Mouse (Mus musculus) gastrocnemius, adult 18-20 months (tissue): ENCODE results near the gene Amz2. TPM values are rescaled to one million over a fixed set of nuclear protein-coding genes. Genes with fewer than 3 reads are reported as not detected.

ENCODE experiments used
- DNase-seq: peaks from one replicate; pipeline ENCODE4 v3.0.0; 2021; ENCODE audit warnings: low spot score
- long read RNA-seq, 2 experiments: library from polyadenylated mRNA; stranded (forward); transcript quantifications; one replicate each; pipeline ENCODE4 v2.0.0; 2021
- total RNA-seq, 2 experiments: library from RNA; stranded (reverse); gene quantifications; 2 replicates each; pipeline ENCODE4 v1.2.3; 2021

Amz2 gene
- 10 to 100 TPM; 68.8 to 72.7 TPM for total RNA-seq
- long read RNA-seq, experiment 1, transcript Amz2-202 (9 exons, 2,816 nt), result major isoform, 70 of 93 reads
- long read RNA-seq, experiment 1, partial matches to known transcripts, result 8 of 93 reads
- long read RNA-seq, experiment 1, other reads (novel, unspliced or antisense), result 11 of 93 reads
- long read RNA-seq, experiment 2, transcript Amz2-202 (9 exons, 2,816 nt), result major isoform, 50 of 72 reads
- long read RNA-seq, experiment 2, partial matches to known transcripts, result 3 of 72 reads
- long read RNA-seq, experiment 2, other reads (novel, unspliced or antisense), result 15 of 72 reads

DNA sequence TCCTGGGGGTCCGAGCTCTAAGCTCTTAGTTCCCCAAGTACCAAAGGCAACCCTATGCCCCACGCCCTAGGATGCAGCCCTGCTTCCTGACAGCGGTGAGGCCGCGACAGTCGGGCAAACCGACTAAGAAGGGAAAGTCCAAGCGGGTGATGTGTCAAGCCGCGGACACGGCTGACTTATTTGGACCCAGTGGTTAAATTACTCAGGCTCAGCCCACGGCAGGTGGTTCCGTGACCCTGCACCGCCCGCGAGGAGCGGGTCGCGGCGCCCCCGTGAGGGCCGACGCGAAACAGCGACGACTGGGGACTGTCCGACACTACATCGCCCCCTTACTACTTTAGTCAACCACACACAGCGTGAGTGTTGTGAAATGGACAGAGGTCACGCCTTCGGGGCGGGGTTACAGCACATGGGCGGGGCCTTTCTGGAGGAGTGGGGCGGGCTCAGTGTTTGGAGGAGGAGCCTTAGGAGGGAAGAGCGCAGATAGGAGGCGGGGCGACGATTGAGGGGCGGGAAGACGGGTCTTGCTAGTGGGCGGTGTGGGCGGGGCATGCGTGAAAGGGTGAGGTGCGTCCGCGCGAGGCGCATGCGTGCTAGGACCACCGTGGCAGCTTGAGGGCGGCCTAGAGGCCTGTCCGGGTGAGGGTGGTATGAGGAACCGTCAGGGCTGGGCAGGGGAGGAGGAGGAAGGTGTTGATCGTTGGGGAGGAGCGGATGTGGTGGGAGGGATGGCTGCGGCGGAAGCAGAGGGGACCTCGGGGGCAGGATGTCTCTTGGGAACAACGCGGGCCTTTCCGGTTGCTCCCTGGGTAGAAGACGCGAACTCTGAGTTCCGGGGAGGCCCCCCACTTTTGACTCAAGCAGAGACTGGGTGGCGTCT lies at the start of gene Amz2:
Gene Amz2 (plus strand): TSS at position 555 of the 880 bp plus-strand sequence.
- peak; percentile 100 for DNase-seq

DNA sequence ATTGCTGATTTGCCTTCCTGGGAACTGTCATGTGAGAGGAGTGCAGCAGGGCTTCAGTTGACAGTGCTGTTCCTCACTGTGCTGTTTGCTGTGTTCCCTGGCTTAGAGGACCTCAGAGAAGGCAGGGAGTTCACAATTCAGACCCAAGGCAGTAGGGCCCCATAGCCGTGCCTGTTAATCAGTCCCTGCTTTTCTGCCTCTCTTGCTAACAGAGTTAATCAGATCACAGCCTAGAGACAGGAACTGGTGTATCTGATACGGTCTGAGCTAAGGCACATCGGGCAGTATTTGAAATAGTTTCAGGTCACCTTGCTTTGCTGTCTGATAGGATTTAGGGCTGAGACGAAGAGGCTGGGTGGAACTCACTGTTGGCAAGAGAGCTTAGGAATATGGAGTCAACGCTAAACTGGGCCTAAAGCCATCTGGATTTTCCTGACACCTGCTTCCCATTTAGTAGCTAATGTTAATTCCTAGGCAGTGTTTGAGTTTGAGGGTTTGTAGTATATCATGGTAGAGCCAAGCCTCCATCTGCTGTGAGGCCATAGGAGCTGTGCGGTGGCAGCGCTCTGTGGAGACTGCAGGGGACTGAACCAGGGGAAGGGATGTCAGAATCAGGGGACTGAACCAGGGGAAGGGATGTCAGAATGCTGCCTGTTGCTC lies 49.1 kb upstream of the Amz2 start:
- no peak for DNase-seq

DNA sequence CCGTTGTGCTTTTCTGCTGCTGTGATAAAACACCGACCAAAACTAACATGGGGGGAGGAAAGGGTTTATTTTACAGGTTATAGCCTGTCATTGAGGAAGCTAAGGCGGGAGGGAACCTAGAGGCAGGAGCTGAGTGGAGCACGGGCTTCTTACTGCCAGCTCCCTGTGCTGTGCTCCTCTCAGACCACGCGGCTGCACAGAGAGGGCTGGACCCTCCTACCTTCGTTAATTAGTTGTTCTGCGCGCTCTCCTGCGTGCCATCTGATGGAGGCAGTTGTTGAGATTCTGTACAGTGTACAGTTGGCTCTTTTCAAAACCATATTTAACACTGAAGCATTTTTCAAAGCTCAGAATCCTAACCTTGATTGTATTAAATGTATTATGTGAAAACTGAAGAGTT lies 48.3 kb upstream of the Amz2 start:
- no peak for DNase-seq

DNA sequence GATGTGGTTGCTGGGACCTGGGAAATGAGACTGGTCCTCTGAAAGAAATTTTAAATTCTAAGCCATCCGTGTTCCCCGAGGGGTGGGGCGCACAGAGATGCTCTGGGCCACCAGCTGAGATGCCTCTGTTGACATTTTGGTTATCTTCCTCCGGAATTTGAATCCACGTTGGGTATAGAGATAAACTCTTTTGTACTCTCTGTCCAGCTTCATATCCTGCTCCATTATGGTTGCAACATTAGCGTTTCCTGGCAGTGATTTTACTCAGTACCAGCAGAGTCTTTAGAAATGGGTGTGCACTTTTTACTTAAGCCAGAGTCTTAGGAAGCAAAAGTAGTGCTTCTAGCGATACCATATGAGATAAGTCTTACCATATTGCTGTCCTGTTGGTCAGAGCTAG lies 47.7 kb upstream of the Amz2 start:
- DNase-seq, result no peak

DNA sequence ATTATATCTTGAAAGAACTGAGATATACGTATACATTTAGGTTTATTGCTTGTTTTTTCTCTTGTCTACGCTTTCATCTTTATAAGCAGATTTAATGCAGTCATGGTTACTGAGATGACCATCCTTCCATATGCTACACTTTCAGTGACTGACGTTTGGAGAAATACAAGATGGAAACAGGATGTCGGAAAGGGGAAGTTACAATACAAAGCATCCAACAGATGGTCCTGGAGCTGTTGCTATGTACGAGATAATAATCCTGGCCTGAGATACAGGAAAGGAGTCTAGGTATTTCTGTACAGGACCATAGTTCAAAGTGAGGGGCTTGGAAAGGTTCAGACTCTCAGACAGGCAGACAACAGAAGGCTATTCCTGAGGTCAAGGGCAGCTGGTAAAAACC lies 45.1 kb upstream of the Amz2 start:
- DNase-seq, result no peak

DNA sequence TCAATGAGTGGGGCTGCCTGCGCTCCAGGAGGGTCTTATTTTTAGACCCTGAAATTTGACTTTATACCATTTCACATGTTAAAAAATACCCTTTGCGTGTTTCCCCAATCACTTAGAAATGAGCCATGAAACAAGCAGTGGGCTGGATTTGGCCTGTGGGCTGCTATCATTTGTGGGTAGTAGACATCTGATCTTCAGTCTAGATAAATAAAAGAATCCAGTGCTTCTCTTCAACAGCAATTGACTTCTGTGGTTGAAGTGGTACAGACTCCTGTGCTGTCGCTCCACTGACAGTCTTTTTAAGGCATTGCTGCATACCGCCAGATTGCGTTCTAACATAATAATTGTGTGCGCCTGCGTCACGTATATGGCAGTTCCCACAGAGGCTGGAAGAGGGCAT lies 40.5 kb upstream of the Amz2 start:
- DNase-seq, result no peak

DNA sequence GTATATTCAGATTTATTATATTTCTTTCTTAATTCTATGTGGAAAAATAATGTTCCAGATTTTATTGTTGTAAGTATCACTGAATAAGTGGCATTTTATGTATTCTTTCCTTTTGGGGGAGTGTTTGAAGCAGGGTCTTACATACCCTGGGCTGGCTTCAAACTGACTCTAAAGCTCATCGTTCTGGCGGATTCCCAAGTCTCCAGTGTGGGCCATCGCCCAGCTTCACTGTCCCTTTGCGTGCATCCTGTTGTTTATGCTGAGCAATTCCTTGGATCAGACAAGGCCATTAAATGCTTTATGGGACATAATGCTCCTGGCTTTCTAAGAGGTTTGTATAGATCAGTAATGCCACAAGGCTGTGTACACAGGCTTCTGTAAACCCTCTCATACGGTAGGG lies 36.7 kb upstream of the Amz2 start:
- no peak for DNase-seq

DNA sequence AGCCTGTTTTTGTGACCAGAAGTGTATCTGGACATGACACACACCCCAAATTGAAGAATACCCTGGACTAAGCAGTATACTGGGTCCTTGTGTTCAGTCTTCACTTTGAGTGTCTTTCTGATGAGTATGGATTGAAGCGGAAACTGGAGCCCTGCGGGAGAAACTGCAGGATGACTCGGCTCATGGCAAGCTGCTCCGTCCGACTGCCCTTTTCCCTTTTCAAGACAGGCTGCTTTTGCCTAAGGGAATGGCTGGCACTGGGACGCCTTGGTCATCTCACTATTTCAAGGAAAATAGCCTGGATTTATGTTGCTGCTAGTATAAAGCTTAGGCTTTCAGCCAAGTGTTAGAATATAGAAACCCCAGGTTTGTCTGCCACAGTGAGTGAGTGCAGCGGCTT lies 34.5 kb upstream of the Amz2 start:
- no peak for DNase-seq

DNA sequence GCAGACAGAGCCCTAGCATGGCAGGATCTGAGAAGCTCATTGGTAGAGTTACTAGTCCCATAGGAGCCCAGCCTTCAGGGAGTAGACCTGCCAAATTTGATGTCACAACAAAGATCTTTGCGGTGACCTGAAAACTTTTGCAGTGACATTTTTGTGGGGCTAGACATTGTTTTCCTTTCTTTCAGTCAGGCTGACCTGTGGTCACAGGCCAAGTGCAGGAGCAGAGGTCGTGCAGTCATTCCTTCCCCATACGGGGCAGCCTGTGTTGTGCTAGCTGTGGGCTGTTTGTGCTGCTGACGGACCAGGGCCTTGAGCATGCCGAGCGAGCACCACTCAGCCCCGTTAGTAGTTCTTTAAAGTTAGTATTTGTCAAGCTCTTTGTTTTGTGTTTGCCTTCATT lies 34.0 kb upstream of the Amz2 start:
- DNase-seq, result no peak

DNA sequence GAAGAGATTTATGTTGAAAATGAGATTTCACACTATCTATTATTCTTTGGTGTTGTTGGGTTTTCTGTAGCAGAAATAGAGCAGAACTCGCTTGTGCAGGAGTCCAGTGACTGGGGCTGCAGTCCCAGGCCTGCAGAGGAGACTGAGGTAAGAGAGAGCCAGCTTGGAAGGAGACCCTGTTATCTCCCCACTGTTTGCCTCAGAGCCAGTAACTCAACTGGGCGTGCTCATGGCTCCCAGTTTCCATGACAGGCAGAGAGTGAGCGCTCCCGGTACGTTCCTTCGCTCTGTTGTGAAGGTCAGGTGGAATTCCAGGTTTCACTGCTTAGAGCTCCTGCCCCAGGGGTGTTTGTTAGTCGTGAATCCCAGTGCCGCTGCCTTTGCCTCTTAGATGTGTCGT lies 33.1 kb upstream of the Amz2 start:
- no peak for DNase-seq

DNA sequence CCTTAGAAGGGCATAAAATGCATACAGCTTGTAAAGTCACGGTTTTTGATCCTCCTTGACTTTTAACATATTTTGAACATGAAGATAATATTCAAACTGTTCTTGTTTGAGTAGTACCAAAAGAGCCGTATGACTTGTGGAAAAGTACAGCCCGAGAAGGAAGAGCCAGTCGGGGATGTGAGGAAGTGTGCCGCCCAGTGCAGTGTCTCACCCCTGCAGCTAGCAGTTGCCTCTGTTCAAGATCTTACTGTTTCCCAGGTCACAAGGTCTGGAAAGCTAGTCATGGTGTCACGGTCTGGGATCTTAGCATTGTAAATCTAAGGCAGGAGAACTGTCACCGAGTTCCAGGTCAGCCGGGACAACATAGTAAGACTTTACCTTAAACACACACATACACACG lies 31.0 kb upstream of the Amz2 start:
- no peak for DNase-seq

DNA sequence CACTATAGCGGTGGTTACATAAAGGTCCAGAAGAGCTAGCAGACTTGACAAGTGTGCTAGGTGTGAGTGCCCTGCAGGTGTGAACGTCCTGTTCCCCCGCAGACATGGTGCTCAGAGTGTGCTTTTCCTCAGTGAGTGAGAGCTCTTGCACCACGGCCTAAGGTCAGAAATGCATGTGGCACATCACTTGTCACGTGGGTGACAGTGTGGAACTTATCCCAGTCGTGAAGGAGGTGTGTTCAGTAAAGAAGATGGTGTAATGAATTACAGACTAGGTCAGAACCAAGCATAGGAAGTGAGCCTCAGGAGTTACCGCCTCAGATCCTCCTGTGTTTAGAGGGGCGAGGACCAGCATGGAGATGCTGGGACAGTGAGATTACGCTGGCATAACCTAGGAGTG lies 30.5 kb upstream of the Amz2 start:
- no peak for DNase-seq

DNA sequence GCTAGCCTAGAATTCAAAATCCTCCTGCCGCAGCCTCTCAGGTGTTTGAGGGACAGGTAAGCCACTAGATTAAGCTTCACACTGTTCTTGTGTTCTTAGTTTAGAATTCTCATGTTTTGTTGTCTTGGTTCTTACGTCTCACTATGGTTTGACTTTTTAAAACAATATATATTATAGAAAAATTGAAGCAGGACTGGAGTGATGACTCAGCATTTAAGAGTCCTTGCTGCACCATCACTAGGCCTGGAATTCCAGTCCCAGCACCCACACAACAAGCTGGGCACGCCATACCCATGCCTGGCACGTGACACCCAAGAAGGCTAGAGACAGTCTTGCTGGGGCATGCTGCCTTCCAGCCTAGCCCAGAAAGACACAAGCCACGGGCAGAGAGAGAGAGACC lies 19.3 kb upstream of the Amz2 start:
- DNase-seq, result no peak

DNA sequence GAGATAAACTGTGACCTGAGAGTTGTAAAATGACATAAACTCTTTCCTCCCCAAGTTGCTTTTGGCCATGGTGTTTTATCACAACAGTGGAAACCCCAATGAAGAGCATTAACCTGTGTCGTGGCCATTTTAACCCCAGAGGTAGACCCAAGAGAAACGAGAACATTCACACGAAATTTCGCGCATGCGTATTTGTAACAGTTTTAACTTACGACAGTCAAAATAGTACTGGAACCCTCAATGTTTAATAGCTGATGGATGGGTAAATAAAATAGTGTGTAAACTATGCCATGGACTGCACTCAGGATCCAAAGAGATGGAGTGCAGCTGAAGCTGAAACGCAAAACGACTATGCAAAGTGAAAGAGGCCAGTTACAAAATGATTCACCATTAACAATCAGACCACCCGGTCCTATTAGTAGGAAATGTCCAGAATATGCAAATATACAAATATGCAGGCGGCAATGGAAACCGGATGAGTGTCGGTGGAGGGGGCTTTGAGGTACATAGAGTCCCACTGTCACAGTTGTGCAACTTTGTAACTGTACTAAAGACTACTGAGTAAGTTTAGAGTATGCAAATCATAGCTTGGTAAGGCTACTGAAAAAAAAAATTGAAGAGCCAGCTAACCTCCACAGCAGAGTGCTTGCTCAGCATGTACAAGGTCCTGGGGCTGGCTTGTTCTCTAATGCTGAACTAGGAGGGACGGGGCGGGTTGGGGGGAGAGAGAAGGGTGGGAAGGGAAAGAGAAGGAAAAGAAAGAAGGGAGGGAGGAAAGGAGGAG lies 15.4 kb upstream of the Amz2 start:
- DNase-seq, result no peak

DNA sequence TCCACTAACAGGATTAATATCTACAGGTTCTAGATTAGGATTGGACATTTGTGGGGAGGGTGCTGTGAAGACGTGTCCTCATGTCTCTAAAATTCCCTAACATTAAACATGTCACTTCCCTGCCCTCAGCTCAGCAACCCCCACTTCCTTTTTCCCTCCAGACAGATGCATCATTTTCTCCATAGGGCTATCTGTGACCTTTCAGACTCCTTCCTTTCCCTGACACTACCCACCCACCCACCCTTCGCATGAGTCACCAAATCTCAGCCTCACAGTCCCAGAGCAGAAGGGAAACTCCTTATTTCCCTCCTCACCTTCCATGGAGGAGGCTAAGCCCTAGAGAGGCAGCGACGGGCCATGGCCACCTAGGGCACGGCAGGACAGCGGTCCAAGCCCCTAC lies 12.1 kb upstream of the Amz2 start, which contains the start of gene 9930022D16Rik:
Gene 9930022D16Rik (plus strand): TSS at position 301 of the 400 bp plus-strand sequence.
- DNase-seq, result no peak

DNA sequence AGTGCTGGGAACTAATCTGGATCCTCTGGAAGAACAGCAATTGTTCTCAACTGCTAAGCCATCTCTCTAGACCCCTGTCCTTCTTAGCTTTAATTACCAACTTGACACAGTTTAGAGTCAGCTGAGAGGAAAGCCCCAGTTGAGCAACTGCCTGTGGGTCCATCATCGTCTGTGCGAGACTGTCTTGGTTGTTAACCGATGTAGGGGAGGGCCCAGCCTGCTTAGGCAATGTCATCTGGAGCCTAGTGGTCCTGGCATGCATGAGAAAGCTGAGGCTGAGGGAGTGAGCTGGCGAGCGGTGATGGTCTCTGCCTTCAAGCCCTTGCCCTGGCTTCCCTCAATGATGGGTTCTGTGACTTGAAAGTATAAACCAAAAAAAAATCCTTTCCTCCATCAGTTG lies 10.9 kb upstream of the Amz2 start:
- no peak for DNase-seq

DNA sequence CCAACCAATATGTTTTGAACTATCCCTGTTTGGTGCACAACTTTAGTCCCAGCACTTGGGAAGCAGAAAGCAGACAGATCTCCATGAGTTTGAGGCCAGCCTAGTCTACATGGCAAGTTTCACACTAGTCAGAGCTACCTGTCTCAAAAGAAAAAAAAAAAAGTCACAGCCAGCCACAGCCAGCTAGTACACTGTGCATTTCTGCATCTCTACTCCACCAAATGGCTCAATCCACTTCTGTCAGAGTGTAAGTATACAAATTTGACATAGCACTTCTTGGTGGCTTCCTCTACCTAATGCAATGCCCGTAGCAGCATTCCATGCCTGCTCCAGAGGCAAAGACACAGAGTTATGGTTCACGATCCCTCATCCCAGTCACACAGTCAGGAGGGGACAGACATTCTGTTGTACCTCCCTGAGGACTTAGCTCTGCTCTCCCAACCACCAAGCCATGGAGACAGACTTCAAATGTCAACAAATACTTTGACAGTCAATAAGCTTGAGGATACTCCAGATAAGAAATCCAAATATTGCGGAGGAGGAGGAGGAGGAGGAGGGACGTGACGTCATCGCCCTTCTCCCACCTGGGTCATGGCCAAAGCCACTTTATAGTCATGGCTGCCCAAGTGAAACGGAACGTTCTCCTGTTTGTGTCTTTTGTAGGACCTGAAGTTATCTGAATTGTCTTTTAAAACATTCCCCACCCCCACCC lies 8.9 kb upstream of the Amz2 start:
- DNase-seq, result no peak

DNA sequence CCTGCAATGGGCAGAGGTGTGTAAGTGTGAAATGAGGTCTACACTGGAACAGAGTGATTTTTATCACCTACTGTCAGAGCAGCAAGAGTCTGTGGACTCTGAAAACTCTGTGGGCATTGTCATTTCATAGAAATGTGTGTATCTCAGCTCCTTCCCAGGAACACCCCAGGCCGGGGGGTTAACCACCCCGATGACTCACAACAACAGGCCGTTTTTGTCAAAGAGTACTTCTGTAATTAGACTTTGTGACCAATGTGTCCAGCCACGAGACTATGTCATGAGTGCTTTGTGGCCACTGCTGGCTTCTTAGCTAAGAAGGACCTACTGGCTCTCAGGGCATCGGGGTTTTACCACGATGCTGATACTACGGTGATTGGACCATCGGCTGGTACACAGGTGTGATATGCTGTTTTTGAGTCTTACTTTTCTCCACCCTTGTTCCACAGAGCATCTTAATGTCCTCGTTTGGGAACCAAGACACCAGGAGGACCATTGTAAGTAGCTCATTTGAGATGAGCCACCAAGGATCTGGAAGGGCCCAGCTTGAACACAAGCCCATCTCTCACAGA lies 8.2 kb upstream of the Amz2 start:
- DNase-seq, result no peak

DNA sequence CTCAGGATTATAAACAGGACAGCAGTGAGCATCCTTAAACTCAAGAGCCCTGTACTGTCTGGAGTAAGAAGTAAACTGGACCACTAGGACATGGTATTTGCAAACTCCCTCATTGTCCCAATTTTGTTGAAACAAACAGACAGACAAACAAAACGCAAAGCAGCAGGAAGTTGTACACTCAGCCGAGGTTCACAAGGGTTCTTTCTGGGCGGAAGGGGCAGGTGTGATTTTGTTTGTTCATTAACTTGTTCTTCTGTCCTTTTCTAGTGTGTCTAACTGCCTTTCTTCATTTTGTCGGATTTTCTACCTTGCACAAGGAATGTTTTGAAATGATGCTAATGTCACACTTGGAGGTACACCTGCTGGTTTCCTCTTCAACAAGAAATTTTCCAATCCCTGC lies 6.3 kb upstream of the Amz2 start:
- DNase-seq, result no peak

DNA sequence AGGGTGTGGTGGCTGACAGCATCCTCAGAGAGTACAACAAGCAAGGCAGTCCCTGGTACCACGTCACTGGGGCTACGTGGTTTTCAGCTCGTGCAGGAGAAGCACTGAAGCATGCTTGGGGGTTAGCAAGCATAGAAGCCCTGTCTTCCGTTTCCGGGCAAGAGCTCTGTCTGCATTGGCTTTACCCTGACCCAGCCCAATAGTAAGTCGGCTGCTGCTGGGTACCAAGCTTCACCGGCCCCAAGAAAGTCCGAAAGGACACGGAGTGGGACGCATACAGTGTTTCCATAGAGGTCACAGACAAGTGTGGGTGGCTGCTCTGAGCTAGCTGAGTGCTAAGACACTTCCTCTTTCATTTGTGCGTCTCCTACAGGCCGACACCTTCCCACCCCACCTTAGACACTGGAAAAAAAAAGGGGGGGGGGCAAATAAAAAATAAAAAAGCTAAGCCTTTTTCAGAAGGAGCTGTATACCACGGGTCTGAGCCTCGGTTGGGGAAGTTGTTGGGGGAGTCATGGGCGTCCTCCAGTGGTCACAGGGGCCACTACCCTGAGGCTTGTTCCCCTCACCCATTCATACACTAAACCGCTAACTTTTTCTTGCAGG lies 5.7 kb upstream of the Amz2 start:
- DNase-seq, result no peak
